Mouse (Mus musculus): ENCODE results near the gene Gm13695.
"Not testable (repeated sequence)": the region's sequence is repeated elsewhere in the genome, so short reads cannot be mapped to it uniquely, and the experiment has no call there.

The Gm13695 gene

DNA sequence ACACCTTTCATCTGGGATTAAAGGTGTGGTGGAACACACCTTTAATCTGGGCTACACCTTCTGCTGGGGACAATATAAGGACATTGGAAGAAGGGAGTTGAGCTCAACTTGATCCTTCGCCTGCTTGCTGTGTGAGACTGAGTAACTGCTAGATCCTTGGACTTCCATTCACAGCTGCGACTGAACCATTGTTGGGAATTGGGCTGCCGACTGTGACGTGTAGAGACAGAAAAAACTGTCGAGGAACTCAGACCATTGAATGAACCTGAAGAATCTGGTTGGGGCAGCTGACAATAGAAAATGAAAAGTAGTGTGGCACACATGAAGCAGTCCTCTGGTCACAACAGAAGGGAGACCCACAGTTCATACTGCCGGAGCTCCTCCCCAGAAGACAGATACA is at the start of gene Gm13695:
Gm13695 (plus strand) TSS at position 301 of the 400 bp plus-strand sequence.
- not testable (repeated sequence) for DNase-seq

DNA sequence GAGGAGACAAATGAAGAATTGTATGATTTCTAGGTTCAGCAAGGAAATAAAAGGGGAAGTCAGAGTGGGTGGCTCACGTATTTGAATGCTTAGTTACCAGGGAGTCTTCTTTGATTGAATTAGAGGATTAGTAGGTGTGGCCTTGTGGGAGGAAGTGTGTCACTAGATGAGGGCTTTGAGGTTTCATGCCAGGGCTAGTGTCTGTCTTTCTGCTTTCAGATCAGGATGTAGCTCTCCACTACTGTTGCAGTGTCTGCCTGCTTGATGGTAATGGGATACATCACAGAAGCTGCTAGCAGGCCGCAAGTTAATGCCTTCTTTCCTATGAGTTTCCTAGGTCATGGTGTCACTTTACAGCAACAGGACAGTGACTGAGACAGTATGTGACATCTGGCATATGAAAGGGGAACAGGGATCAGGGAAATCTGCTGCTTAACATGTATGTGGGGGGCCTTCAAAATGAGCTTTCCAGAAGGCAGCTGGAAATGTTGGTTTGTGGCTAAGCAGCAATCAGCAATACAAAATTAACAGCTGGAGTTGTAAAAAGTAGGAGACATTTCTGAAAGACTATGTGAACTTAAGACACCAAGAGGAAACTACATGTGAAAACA is 37.5 kb upstream of the Gm13695 start:
- peak; percentile 65 to 76 for DNase-seq

DNA sequence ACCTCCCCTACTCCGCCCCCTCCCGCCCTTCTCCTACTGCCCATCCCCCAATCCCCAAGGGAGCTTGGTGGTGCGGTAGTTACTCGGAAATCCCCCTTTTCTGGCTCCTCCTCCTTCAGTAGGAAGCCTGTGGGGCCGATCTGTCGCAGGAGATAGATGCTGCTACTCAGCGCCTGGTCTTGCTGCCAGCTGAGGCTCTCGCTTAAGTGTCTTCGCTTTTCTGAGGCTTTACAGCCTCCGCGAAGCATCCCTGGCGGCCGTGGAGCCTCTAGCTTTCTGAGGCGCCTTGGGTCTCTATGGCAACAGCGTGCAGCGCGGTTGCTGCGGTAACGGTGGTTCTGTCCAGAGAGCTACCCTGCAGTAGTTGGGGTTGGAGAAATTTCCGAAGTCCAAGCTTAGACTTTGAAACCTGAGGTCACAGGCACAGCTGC is 26.2 kb upstream of the Gm13695 start, which contains the start of gene Zswim2:
Zswim2 (minus strand) TSS at position 298 of the 431 bp plus-strand sequence.
- DNase-seq = peak; percentile 67 to 69

DNA sequence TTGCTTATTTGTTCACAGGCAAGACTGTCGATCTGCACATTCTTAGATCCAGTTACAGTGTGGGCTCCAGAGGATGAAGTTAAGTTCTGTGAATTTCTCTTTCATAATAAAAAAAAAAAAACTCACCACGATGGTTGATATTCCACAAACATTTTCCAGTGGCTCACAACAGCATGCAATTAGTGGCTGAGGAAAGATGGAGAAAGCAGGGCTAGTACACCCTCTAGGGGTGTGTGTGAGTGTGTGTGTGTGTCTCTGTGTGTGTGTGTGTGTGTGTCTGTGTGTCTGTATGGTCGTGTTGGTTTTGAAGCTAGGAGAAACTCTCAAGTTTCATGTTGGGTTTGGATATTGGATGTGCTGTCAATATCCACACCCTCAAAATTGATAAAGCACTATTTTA is 25.7 kb upstream of the Gm13695 start:
- DNase-seq = peak in 1 of 2 experiments; percentile 3

DNA sequence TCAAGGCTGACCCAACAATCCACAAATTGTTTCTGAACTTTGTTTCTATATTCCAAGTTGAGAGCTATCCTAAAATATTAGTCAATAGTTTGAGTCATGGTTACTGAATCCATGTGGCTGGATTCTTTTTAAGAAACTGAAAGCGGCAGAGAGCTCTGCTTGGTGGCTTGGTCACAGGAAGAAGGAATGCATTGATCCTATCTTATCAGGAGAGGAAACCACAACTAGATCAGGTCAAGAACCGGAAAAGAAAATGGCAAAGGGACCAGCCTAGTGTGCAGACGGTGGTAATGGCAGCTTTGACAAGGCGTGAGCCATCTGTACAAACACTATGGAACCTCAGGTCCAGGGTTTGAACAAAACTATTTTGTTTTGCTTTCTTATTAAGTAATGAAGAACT is 25.3 kb upstream of the Gm13695 start:
- DNase-seq = no peak

DNA sequence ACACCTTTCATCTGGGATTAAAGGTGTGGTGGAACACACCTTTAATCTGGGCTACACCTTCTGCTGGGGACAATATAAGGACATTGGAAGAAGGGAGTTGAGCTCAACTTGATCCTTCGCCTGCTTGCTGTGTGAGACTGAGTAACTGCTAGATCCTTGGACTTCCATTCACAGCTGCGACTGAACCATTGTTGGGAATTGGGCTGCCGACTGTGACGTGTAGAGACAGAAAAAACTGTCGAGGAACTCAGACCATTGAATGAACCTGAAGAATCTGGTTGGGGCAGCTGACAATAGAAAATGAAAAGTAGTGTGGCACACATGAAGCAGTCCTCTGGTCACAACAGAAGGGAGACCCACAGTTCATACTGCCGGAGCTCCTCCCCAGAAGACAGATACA is 11.7 kb upstream of the Gm13695 start, which contains the start of gene Gm13698:
Gm13698 (plus strand) TSS at position 301 of the 400 bp plus-strand sequence.
- not testable (repeated sequence) for DNase-seq

DNA sequence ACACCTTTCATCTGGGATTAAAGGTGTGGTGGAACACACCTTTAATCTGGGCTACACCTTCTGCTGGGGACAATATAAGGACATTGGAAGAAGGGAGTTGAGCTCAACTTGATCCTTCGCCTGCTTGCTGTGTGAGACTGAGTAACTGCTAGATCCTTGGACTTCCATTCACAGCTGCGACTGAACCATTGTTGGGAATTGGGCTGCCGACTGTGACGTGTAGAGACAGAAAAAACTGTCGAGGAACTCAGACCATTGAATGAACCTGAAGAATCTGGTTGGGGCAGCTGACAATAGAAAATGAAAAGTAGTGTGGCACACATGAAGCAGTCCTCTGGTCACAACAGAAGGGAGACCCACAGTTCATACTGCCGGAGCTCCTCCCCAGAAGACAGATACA is 5.9 kb upstream of the Gm13695 start, which contains the start of gene Gm13693:
Gm13693 (plus strand) TSS at position 301 of the 400 bp plus-strand sequence.
- DNase-seq = not testable (repeated sequence)

DNA sequence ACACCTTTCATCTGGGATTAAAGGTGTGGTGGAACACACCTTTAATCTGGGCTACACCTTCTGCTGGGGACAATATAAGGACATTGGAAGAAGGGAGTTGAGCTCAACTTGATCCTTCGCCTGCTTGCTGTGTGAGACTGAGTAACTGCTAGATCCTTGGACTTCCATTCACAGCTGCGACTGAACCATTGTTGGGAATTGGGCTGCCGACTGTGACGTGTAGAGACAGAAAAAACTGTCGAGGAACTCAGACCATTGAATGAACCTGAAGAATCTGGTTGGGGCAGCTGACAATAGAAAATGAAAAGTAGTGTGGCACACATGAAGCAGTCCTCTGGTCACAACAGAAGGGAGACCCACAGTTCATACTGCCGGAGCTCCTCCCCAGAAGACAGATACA is 5.7 kb downstream of the Gm13695 start, which contains the start of gene Gm13696:
Gm13696 (plus strand) TSS at position 301 of the 400 bp plus-strand sequence.
- not testable (repeated sequence) for DNase-seq

DNA sequence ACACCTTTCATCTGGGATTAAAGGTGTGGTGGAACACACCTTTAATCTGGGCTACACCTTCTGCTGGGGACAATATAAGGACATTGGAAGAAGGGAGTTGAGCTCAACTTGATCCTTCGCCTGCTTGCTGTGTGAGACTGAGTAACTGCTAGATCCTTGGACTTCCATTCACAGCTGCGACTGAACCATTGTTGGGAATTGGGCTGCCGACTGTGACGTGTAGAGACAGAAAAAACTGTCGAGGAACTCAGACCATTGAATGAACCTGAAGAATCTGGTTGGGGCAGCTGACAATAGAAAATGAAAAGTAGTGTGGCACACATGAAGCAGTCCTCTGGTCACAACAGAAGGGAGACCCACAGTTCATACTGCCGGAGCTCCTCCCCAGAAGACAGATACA is 11.5 kb downstream of the Gm13695 start, which contains the start of gene Gm13694:
Gm13694 (plus strand) TSS at position 301 of the 400 bp plus-strand sequence.
- DNase-seq = not testable (repeated sequence)

DNA sequence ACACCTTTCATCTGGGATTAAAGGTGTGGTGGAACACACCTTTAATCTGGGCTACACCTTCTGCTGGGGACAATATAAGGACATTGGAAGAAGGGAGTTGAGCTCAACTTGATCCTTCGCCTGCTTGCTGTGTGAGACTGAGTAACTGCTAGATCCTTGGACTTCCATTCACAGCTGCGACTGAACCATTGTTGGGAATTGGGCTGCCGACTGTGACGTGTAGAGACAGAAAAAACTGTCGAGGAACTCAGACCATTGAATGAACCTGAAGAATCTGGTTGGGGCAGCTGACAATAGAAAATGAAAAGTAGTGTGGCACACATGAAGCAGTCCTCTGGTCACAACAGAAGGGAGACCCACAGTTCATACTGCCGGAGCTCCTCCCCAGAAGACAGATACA is 17.3 kb downstream of the Gm13695 start, which contains the start of gene Gm13697:
Gm13697 (plus strand) TSS at position 301 of the 400 bp plus-strand sequence.
- DNase-seq = not testable (repeated sequence)

DNA sequence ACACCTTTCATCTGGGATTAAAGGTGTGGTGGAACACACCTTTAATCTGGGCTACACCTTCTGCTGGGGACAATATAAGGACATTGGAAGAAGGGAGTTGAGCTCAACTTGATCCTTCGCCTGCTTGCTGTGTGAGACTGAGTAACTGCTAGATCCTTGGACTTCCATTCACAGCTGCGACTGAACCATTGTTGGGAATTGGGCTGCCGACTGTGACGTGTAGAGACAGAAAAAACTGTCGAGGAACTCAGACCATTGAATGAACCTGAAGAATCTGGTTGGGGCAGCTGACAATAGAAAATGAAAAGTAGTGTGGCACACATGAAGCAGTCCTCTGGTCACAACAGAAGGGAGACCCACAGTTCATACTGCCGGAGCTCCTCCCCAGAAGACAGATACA is 23.1 kb downstream of the Gm13695 start, which contains the start of gene Gm13691:
Gm13691 (plus strand) TSS at position 301 of the 400 bp plus-strand sequence.
- DNase-seq = not testable (repeated sequence)

DNA sequence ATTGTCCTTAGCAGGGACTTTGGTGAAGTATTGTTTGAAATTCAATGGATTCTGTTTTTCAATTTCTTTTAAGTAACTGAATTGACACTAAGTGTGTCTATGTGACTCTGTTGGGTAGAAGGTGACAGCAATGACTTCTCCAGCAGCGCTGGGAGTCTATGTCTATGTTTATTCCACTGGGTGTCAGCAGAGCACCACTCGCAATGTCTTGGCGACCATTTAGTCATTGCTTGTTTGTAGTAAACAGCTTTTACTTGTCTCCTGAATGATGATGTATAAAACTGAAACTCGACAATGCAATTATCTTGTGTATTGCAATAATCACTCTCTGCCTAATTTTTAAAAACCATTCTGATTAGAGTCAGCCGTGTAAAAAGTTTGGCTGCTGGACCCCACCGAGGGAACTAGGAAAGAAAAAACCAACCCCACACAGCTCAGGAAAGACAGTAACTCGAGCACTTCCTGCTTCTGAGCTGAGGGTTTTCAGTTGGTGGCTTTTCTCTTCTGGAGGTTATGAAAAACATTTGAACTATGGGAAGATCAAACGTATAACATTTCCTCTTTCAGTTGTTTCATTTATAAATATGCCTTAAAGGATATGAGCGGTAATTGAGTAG is 26.6 kb downstream of the Gm13695 start:
- peak; percentile 40 to 44 for DNase-seq

DNA sequence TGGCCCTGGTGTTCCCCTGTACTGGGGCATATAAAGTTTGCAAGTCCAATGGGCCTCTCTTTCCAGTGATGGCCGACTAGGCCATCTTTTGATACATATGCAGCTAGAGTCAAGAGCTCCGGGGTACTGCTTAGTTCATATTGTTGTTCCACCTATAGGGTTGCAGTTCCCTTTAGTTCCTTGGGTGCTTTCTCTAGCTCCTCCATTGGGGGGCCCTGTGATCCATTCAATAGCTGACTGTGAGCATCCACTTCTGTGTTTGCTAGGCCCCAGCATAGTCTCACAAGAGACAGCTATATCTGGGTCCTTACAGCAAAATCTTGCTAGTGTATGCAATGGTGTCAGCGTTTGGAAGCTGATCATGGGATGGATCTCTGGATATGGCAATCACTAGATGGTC is 27.4 kb downstream of the Gm13695 start:
- DNase-seq = peak; percentile 10 to 27

DNA sequence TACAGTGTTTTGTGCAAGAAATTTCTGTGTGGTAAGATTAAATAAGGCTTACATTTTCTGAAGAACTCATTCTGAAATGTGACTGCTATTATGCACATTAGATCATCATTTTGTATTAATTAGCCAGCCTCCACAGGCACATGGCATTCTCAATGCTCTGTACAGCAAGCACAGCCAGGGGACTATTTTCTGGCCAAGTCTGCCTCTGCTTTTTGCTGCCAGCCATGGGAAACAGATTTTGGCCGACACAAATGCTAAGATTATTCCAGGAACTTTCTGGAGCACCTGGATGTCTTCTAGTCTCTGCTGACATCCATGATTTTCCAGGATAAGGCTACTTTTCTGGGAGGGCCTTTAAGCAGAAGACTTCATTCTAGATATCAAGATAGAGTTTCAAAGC is 41.8 kb downstream of the Gm13695 start:
- no peak for DNase-seq

DNA sequence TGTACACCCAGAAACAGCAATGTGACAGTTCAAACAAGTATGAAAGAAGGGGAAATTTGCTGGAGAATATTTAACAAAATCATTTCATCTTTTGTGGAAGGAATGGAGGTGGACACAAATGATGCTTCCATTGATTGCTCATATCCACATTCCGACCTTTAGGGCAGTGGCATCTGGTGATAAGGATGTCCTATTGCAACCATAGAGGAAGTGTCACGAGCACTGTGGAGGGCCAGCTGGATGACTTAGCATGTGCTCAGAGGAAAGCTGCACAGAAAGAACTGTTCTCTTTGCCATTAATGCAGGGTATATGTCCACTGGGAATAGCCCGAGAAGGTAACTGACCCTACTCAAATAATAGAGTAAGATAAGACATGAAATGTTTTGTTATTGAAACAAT is 42.7 kb downstream of the Gm13695 start:
- DNase-seq = no peak

DNA sequence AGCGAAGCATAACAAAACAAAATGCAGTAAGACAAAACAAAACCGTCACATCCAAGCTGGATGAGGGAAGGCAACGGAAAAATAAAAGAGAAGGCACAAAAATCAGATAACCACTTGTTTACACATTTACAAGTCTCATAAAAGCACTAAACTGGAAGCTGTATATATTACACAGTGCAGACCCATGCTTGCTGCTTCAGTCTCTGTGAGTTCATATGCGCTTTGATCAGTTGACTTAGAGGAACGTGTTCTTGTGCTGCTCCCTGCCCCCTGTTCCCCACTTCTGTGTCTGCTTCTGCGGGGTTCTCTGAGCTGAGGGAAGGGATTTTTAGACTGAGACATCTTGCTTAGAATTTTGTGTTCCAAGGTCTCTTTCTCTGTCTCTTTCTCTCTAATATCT is 47.5 kb downstream of the Gm13695 start:
- no peak for DNase-seq

DNA sequence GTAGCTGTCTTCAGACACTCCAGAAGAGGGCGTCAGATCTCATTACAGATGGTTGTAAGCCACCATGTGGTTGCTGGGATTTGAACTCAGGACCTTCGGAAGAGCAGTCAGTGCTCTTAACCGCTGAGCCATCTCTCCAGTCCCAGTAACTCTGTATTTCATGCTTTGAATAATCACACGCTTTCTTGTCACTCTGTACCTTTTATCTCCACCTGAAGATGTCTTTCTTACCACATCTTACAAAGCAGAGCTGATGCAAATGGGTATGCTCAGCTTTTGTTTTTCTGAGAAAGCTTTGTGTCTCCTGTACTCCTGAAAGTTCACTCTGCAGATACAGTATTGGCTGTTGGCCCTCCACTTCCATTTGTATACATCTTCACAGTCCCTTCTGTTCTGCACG is 49.2 kb downstream of the Gm13695 start:
- DNase-seq = not testable (repeated sequence)

DNA sequence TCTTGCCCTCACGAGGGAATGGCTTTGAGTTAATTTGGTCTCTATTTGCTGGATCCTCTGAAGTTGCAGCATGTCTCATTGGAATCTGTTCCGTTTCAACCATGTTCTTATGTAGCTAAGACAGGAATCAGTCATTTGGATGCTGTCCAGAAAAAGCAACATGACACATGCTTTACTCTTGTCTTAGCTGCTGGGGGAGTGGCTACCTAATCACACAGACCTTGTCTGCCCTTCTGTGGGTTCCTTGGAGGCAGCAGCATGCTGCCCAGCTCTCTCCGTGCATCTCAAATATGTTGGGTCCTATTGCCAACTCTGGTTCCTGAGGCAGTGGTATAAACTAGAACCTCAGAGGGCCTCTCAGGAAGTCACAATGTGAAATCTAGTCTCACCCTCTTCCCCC is 51.2 kb downstream of the Gm13695 start:
- no peak for DNase-seq
